Mouse (Mus musculus) liver, embryonic 14.5 days (tissue): ENCODE results near the gene P3h3.

Experiments
- CTCF ChIP-seq: IDR thresholded peaks from 2 replicates; pipeline ENCODE4 v1.5.1; 2016; ENCODE audit warnings: antibody characterized with exemption, low read depth, control low read depth
- EP300 ChIP-seq: IDR thresholded peaks from 2 replicates; pipeline ENCODE4 v1.6.1; 2016; ENCODE audit warnings: antibody characterized with exemption, low read depth

- TF ChIP-seq CTCF, result no peak
- no peak for TF ChIP-seq EP300
Measured at GRCm38 (mm10) chr6:124863125-124863657, 5.6 kb upstream of the P3h3 start.
